Mouse (Mus musculus): Measurements from ENCODE around the gene Ifi35. TPM values are rescaled to one million over a fixed set of nuclear protein-coding genes. Genes with fewer than 3 reads are reported as not detected.
A peak's percentile ranks its signal among the peaks of the same experiment; 100 is the strongest.
"Not testable (repeated sequence)": the region's sequence is repeated elsewhere in the genome, so short reads cannot be mapped to it uniquely, and the experiment has no call there.

Ifi35 gene
- total RNA-seq, 2 experiments from 2014 or later = 7.0 to 7.2 TPM

DNA sequence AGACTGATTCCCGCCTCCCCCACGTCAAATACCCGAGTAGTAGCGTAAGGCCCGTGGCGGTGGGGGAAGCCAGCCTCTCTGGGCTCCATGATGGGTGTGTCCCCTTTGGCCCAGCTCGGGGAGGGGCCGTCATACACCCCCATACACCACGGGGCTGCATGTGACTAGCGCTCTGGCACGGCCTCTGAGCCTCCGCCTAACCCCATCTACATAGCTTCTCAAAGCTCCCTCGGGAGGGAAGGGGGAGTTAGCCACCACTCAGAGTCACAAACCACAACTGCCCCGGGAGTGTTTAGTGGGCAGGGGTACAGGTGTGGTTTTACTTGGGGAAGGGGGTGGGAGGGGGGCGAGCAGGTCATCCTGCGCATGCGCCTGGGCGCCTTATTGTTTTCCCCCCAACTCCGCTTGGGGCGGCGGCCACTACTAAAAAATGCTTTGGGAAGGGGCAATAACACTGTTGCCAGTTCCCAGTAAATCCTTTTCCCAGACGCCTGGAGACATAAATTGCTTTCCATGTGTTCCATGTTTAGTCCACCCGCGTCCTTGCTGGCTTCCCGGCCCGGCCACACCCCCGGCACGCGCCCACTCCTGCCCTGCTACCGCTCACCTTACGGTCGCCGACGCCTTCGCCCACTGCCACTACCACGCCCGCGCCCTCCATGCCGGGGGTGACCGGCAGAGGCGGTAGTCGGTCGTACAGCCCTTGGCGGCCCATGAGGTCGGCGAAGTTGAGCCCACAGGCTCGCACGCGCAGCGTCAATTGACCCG is 17.1 kb downstream of the Ifi35 start:
- intact Hi-C loops (cut with DNase I; ENCODE audit: low total_unique reads) = no loop called here
- DNase-seq = peak; percentile 85

DNA sequence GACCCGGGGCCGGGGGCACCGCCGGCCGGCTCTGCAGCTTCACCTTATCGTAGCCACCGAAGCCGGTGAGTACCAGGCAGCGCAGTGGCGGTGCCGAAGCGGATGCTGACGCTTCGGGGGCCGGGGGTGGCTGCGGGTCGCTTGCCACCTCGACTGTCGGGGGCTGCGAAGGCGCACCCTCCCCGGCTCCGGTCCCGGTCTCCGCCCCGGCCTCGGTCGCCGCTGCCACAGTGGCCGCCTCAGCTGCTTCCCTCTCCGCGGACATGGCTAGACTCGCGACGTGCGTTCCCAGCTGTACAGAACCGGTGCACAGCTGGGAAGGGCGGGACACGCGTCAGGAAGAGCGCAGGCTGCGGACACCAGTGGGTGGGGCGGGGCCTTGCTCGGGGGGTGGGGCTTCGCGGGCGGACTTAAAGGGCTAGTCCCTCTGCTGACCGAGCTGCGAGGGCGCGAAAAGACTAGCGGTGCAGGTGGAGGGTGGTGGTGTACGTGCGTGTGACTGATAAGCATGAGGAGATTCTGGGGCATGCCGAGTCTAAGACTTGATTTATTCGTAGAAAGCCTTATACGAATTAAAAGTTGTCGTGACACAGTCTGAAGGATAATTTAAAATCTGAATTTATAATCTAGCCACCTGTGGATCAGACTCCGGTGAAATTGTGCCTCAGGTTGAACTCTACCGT is 17.8 kb downstream of the Ifi35 start, which contains the start of gene Vat1:
TSS of gene Vat1 (minus strand) at position 362 of the 683 bp plus-strand sequence.
- peak; percentile 80 for DNase-seq
- intact Hi-C loops (cut with DNase I; ENCODE audit: low total_unique reads) = no loop called here

DNA sequence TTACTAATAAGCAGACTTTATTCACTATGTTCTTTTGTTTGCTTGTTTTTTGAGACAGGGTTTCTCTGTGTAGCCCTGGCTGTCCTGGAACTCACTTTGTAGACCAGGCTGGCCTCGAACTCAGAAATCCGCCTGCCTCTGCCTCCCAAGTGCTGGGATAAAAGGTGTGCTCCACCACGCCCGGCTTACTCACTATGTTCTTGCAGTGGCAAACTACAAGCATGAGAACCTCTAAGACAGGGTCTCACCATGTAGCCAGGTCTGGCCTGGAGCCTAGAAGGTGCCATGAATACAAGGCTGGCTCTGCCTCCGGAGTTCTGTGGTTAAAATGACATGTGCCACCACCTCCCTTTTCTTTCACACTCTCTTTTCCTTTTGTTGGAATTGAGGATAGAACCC is 18.3 kb downstream of the Ifi35 start:
- DNase-seq; intact Hi-C loops (cut with DNase I; ENCODE audit: low total_unique reads): not testable (repeated sequence)

DNA sequence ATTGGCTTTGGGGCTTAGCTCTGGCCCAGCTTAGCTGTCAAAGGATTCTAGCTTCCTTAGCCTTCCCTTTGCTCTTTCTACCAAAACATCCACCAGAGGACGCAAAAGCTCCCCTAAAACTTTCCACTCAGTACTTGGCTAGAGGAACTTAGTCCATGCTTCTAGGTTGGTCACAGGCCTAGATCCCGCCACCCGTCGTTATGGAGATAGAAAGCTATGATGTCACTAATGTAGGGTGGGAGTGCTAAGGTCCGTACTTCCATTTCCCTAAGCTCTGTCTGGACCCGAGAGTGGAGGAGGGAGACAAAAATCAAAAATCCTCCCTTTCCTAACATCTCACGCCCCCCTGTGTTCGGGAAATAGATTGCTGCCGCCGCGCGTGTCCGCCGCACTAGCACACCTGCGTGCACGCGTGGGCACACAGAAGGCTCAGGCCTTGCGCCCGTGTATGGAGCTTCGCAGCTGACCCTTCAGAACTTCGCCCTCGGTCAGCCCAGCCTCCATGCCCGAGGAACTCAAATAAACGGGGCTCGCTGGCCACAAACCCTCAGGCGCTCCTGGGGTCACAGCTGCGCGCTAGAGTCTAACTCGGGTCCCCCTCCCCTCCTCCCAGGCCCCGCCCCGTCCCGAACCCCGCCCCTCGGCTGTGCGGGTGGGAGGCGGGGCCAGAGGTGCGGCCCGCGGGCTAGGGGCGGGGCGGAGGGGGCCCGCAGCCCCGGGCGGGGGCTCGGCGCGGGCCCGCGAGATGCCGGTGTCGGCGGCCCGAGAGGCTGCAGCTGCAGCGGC is 19.5 kb downstream of the Ifi35 start:
- intact Hi-C loops (cut with DNase I; ENCODE audit: low total_unique reads) = no loop called here
- peak; percentile 64 for DNase-seq

DNA sequence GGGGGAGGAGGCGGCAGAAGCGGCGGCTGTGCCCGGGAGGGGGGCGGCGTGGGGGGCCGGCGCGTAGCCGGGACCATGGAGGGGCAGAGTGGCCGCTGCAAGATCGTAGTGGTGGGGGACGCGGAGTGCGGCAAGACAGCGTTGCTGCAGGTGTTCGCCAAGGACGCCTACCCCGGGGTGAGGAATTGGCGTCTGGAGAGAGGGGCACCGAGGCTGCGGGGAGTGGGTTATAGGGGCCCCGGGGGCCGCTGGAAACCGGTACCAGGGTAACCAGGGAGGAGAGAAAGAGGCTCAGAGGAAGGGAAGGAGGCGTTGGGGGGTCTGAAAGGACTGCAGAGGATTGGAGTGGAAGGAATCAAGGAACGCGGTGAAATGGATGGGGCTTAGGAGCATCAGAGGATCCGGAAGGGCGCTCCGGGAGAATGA is 20.1 kb downstream of the Ifi35 start:
- no peak for DNase-seq
- intact Hi-C loops (cut with DNase I; ENCODE audit: low total_unique reads) = no loop called here

DNA sequence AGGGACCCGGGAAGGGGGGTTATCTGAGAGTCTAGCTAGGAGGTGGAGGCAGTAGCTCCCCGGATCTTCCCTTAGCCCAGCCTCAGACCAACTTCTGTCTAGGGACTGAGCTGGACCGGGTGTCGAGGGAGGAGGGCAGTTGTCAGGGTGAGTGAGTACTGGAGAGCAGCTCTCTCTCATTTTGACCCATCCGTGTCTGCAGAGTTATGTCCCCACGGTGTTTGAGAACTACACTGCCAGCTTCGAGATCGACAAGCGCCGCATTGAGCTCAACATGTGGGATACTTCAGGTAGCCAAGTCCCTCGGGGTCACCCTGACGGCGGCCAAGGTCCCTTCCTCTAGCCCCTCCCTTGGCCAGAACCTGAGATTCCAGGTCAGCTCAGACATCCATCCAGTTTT is 20.5 kb downstream of the Ifi35 start:
- no peak for DNase-seq

DNA sequence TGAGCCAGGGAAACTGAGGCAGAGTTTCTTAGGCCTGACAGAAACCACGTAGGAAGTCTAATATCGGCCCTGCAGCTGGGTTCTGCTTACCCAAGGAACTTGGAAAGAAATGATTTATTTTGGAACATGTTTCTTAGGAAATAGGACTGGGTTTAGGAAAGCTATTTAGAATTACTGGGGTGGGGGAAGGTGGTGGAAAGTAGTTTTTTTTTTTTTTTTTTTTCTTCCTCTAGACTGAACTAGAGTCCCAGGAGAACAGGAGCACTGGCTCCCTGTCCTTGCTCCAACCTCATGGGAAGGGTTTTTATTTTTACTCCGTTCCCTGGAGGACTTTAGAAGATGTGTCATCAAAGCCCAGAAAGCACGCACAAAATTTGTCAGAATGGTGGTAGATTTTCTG is 20.9 kb downstream of the Ifi35 start:
- intact Hi-C loops (cut with DNase I; ENCODE audit: low total_unique reads) = no loop called here
- DNase-seq = no peak

More for the DNA sequence above, 20.5 kb downstream of the Ifi35 start:
- intact Hi-C loops (cut with DNase I; ENCODE audit: low total_unique reads) = no loop called here

DNA sequence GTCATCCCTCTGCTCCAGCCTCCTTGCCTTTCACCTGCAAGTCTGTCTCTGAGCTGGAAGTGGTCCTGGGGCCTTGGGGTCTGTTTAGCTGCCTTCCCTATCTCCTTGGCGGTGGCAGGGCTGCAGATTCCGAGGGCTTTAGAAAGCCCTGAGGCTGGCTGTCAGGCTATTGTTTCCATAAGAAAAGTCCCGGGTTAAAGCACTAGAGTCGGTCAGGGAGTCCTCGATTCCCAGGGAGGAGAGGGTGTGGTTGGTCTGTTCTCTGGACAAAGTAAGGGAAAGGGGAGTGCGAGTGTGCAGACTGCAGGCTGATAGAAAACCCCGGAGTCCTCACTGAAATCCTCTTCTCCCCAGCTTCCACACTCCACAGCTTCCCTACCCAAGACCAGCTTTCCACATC is 22.0 kb downstream of the Ifi35 start:
- intact Hi-C loops (cut with DNase I; ENCODE audit: low total_unique reads) = no loop called here
- DNase-seq = no peak

DNA sequence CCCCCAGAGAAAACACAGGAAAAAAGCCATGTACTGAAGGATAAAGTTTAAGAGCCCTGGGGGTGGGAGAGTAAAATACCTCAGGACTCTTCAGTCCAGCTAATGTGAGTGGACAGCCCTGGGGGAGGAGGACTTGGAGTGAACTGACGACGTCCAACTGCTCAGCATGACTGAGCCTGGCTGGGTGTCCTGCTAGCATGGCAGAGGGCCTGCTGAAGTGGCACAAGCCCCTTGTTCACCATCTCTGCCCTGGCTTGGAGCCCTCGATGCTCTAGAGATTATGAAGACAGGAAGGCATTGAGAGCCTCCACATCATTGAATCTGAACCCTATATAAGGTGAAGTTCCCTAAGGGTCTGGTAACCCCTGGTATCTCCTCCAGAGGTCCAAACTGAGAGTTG is 23.7 kb downstream of the Ifi35 start:
- no peak for DNase-seq
- intact Hi-C loops (cut with DNase I; ENCODE audit: low total_unique reads) = no loop called here

DNA sequence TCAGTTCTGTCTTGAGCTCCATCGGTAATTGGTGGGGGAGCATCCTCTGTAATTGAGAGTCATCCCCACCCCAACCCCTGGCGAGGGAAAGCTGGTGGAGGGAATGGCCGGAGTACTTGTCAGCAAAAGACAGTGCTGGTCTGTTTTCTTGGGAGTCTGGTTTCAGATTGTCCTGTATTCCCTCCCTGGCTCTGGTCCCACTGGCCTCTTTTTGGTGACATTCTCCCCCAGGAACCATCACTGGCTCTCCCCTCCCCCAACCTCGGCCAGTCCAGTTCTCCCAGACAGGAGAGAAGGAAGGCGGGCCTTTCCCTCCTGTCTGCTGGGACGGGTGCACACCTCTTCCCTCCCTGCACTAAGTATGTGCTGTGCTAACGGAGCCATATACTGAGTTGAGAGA is 24.1 kb downstream of the Ifi35 start:
- DNase-seq = no peak
- intact Hi-C loops (cut with DNase I; ENCODE audit: low total_unique reads) = no loop called here

DNA sequence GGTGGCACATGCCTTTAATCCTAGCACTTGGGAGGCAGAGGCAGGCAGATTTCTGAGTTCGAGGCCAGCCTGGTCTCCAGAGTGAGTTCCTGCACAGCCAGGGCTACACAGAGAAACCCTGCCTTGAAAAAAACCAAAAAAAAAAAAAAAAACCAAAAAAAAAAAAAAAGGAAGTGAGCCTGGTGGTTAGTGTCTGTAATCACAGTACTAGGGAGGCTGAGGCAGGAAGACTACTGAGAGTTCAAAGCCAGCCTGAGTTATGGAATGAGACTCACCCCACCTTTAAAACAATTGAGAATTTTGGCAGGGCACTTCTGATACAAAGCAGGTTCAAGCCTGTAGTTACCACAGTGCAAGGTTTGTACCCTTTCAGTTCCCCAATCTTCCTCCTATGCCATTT is 25.5 kb downstream of the Ifi35 start:
- DNase-seq; intact Hi-C loops (cut with DNase I; ENCODE audit: low total_unique reads): not testable (repeated sequence)

DNA sequence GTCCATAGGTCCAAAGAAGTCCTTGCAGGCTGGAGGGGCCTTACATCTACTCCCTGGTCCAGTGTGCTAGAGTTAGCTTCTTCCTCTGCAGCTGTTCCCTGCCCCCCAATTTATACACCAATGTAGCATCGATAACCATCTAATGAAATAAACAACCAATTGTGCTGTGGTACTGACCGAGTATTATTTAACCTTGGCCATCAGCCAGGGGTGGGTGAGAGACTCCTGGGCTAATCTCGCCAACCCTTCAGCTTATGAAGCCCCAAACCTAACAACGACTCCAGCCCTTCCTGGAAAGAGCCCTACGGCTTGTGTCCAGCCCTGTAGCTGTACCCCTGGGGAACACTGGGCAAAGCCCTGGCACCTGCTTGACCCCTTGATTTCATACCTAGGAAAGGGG is 26.1 kb downstream of the Ifi35 start:
- no peak for DNase-seq
- intact Hi-C loops (cut with DNase I; ENCODE audit: low total_unique reads) = no loop called here

DNA sequence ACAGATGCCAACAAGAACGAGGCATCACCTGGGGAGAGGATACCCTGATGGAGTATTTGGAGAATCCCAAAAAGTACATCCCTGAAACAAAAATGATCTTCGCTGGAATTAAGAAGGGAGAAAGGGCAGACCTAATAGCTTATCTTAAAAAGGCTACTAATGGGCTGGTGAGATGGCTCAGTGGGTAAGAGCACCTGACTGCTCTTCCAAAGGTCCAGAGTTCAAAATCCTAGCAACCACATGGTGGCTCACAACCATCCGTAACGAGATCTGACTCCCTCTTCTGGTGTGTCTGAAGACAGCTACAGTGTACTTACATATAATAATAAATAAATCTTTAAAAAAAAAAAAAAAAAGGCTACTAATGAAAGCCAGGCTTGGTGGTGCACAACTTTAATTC is 28.2 kb downstream of the Ifi35 start:
- DNase-seq; intact Hi-C loops (cut with DNase I; ENCODE audit: low total_unique reads): not testable (repeated sequence)

DNA sequence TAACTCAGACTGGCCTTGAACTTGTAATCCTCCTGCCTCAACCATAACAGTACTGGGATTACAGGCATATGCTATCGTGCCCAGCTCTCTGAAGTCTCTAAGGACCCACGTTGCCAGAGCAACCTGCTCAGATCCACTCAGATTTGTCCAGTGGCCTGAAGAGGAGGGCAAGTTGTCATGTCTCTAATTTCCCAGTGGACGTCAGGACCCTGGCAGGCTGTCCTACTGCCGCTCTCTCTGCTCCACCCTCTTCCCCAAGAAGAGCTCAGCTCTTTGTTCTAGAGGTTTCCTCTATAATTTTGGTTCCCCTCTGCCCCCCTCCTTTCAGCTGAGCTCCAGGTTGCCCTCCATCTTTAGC is 29.0 kb downstream of the Ifi35 start:
- DNase-seq = no peak
- intact Hi-C loops (cut with DNase I; ENCODE audit: low total_unique reads) = no loop called here

DNA sequence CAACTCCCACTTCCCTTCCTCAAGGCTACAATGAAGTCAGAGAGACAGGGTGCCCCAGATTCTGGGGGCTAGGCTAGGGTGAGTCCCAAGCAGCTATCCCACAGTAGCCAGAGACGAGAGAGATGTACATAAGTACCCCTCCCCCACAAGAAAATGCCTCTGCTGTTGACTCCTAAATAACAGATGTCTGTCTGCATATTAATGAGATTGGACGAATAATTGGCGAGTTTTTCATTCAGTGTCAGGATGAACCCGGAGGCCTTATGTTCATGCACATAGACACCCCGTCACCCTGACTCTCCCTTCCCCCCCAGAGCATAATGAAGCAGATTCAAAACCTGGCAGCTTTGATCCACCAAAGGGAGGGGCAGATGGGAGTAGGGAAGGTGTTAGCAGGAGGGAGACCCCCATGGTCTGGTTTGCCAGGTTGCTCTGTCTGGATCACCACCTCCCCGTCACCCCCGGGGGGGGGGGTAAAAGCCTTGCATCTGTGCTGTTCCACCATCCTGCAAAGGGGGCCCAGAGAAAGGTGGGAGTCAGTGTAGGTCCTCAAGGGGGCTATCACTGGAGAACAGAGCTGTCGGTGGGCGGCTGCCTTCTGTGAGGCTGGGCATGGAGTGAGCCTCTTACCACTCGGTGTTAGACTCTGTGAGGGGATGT is 29.5 kb downstream of the Ifi35 start:
- intact Hi-C loops (cut with DNase I; ENCODE audit: low total_unique reads) = no loop called here
- DNase-seq = no peak

DNA sequence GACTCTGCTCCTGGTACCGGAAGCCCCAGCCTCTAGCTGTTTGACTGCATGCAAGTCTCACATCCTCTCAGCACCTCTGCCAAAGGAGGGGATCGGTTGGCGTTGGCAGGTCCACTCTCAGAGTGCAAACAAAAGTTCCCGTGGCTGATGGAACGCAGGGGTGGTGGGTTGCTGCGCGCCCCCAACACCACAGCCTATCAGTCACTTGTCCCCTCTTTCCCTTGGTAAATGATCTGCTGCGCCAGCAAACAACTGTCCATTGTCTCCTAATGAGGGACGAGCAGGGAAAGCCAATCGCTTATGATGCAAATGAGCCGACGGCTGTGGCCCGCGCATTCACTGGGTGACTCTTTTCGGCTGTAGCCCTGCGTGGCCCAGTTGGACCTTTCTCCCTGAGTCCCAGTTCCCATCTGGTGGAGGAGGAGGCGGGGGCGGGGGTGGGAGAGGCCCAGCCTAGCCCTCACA is 31.0 kb downstream of the Ifi35 start:
- intact Hi-C loops (cut with DNase I; ENCODE audit: low total_unique reads) = no loop called here
- DNase-seq = no peak

DNA sequence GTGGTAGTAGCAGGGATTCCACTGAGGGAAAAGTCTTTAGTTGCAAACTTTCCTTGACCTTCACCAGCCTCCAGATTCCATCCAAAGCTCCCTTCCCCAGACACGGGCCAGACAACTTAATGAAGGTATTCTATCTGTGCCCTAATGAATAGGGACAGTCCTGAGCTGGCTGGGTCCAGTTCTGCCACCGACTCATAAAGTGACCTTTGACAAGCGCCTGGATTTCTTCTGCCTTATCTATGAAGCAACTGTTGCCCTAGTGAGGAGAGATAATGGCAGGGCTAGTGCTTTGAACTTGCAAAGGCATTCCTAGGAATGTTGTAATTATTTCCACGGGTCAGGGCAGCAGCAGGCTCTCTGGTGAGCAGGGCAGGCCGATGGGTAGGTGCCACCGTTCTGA is 32.7 kb downstream of the Ifi35 start:
- no peak for DNase-seq
- intact Hi-C loops (cut with DNase I; ENCODE audit: low total_unique reads) = no loop called here

DNA sequence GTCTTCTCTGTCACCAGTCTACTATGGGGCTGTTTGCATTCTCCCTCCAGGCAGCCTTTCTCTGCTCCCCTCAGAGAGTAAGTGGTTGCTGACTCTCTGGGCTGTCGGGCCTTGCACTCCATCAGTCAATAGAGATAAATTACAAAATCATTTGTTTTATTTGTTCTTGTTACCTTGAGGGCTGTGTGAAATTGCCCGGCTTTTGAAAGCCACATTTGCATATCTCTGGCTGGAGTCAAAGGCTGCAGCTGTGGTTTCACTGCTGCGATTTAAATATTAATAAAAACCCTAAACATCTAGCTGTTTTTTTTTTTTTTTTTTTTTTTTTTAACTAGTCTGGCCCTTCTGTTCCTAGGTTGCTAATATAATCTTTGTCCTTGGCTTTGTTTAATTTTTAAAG is 35.6 kb downstream of the Ifi35 start:
- intact Hi-C loops (cut with DNase I; ENCODE audit: low total_unique reads) = no loop called here
- DNase-seq = no peak

DNA sequence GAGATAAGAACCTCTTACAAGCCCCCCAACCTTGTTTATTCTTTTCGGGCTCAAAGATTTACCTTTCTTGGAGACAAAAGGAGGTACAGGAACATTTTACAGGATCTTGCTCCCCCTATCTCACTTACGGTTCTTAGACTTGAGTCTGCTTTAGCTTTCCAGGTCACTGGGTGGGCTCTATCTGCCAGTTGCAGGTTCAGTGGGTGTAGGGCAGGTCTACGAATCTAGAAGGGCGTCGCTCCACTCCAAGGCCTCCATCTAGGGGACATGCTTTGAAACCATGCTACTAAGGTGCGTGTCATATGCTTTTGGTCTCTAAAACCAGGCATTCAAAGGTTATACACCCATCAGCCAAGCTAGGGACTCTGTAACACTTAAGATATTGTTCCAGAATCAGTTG is 36.0 kb downstream of the Ifi35 start:
- no peak for DNase-seq
- intact Hi-C loops (cut with DNase I; ENCODE audit: low total_unique reads) = no loop called here

DNA sequence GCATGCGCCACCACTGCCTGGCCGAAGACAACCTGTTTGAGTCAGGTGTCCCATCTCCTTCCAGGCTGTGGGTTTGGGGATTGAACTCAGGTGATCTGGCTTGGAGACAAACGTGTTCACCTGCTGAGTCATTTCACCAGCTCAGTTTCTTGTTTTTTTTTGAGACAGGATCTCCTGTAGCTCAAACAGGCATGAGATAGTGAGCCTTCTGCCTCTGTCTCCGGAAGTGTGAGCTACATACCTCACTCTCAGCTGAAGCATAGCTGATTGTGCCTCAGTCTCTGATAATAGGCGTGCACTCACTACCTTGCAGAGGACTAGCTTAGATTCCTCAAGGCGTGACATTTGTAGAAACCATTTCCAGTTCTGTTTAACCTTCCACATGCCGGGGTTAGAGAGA is 36.6 kb downstream of the Ifi35 start:
- no peak for DNase-seq
- intact Hi-C loops (cut with DNase I; ENCODE audit: low total_unique reads) = no loop called here

Measured in gastrocnemius, postnatal 14 days (tissue).